Mouse (Mus musculus) gastrocnemius, adult 8-10 months (tissue): ENCODE measurements around the gene Slc15a1. TPM values are rescaled to one million over a fixed set of nuclear protein-coding genes. Genes with fewer than 3 reads are reported as not detected.

ENCODE experiments used
- DNase-seq, 2 experiments: peaks; one replicate each; pipeline ENCODE4 v3.0.0; 2022; ENCODE audit warnings: low spot score in 2 of 2
- total RNA-seq, 4 experiments: library from RNA; stranded (reverse); gene quantifications; 2 replicates each; pipeline ENCODE4 v1.2.4; 2022

Gene Slc15a1
- total RNA-seq: not detected

DNA sequence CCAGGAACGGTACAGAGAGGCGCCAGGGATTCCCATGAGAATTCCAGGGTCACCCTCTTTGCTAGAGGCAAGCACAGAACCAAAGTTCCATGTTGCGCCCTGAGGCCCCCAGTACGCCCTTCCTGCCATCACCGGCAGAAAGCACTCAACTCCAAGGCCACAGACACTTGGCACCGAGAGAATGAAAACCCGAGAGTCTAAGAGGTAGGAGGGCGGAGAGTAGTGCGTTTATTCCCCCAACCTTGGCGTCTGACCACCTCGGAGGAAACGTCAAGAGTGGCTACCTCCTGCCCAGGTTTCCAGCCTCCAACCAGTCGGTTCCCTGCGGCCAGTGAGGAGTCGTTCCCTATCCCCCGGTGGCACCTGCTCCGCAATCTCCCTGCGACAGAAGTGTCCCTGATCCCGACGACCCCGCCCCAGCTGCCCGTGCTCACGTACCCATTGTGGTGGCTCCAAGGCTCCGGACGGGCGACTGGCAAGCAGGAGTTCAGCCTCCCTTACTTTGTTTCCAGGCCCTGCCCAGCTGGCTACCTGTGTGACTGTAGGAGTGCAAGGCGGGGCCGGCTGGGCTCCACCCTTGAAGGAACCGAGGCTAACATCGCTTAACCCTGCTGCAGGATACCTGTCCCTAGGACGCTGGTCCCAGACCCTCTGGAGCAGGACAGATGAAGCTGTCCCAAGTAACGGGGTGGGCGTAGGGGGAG, at the start of gene Slc15a1:
Gene Slc15a1 (minus strand): TSS at position 472 of the 704 bp plus-strand sequence.
- DNase-seq: no peak

DNA sequence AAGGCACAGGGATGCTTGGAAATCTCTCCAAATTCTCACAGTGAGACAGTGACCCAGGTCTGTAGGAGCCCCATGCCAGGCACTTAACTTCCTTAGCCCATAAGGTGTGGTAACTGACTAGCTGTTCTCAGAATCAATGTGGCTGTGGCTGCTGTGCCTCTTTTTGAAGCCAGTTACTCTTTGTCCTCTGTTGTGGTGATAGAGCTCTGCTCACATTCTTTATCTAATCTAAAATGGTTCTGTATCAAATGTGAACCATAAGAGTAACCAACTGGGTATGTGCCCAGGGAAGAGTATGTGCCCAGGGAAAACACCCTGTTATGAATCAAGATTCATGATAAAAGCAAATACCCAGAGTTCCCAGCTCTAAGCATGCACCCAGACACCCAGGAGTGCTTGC, 48.7 kb upstream of the Slc15a1 start:
- no peak for DNase-seq

DNA sequence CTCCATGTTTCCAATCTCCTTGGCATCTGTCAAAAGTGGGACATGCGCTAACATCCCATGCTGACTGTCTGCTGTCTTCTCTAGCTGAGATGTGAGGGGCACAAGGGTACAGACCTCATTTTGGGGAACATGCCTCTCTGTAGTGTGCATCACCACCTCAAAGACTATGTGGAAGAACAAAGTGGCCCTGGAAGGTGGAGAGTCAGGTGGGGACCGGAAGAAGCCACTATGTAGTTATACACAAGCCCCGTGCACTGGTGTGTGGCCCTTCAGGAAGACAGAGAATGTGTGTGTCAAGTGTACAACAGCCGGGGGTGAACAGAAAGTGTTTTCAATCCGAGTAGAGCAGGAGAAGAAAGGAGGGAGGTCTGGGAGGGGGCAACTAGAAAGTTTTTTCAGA, 47.5 kb upstream of the Slc15a1 start:
- no peak for DNase-seq

DNA sequence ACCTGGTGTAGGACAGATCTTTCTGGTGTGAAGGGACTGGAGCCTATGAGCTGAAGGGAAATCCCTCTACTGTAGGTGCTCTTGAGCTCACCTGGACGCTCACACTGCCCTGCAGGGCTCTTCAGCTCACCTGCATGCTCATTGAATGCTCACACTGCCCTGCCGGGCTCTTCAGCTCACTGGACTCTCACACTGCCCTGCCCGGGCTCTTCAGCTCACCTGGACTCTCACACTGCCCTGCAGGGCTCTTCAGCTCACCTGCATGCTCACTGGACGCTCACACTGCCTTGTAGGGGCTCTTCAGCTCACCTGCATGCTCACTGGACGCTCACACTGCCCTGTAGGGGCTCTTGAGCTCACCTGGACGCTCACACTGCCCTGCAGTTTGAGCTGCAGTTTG, 44.8 kb upstream of the Slc15a1 start:
- no peak for DNase-seq

DNA sequence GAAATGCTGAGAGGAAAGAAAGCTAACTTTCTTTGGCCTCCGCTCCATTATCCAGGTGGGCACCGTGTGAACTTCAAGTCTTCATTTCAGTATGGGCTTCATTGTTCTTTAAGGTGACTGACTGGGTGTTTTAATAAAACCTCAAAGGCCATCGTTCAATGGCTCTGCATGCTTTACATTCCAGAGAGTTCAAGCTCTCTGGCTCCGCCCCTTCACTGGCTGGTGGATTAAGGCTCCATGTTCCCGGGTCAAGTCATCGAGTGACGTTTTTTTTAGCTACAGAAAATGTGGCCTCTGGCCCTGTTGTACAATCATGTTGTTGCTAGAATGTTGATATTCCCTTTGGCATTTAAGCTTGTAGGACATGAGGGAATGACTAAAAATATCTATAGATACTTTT, 42.7 kb upstream of the Slc15a1 start:
- DNase-seq: no peak

DNA sequence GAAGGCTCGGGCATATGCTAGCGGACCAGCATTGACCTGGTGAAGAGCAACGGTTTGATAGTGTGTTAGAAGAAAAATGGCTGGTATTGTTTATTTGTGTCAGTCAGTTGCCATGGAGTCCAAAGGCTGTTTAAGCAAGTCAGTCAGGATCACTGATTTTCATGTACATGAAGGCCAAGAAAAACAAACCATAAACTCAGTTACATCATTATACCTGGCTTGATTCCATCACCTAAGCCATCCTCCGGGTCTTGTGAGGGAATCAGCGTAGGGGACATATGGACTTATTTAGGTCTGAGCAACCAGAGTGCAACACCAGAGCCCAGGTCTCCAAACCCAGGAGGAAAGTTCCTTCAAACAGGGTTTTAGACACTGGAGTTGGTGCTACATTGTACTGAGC, 41.6 kb upstream of the Slc15a1 start:
- DNase-seq: no peak

DNA sequence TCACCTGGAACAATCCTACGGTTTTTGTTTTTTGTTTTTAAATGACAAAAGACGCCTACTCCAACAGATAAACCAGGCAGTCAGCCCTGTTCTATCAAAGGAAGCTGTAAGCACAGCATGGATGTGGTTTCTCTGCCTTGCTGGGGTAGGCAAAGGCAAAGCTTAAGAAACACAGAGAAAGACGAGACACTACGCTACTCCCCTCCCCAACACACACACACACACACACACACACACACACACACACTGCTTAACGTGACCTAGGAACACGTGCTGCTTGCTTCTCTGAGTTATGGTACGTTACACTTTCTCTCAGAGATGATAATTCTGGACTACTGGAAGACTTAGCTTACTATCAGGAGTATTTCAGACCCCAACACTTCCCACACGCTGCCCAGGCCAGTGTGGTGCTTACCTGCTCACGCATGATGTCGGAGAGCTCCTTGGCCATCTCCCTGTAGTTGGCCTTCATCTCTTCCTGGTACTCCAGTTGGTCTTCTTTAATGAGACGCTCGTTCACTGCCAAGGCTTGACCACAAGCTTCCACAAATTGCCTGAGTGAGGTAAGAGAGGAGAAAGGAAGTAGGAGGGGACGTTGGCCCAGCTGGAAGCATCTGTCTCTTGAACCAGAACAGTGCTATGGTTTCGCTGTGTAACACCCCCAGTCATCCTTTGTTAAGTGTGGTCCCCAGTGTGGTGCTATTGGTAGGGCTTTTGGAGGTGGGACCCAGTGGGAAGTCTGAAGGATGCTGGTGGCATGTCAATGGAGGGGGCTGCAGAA, 40.7 kb upstream of the Slc15a1 start:
- DNase-seq: no peak

DNA sequence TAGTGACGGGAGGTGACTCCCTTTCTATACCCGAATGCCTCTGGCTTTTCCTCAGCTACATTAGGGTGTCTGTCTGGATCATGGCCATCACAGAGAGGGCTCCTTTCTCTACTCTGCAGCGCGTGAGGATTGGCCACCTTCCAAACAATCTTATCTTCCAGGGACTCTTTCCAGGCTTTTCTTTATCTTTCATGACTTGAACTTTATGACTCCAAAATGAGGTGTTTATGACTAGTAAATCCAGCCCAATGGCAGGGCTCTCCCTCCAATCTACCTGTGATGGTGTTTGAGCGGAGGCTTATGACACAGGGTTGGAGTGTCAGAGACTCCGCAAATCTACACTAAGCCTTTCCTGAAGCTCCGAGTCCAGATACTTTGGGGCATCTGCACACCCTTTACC, 36.2 kb upstream of the Slc15a1 start:
- no peak for DNase-seq

DNA sequence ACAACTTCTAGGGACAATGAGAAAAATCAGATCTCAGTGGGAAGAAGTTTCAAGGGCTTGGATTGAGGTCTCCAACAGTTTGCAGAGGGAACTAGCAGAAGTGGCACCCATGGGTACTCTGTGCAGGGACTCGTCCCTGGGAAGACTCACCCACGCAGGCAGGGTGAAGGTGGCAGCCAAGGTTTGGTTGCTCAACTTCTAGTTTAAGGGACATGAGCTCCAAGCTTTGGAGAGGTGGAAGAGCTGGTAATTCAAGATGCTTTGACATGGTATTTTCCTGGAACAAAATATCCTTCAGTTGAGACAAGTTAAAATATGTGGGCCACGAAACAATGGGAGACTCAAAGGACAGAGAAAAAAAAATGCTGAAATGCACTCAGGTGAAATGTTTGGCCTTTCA, 29.4 kb upstream of the Slc15a1 start:
- DNase-seq: no peak

DNA sequence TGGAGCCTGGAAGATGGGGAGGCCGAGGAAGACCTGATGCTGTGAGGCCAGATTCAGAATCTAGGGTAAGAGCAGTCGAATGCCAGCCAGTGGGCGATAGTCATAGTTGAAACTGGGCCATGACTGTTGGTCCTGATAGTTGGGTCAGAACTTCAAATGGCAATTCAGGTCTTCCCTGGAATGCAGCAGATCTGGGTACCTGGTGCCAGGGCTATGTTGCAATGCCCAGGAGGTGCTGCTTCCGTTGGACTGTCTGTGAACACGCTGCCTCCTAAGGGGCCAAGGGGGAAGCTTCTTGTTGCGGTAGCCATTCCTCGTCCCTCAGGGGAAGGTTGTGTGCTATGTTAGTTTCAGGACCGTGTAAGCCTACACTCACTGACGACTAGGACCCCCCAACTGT, 25.8 kb upstream of the Slc15a1 start:
- DNase-seq: no peak

DNA sequence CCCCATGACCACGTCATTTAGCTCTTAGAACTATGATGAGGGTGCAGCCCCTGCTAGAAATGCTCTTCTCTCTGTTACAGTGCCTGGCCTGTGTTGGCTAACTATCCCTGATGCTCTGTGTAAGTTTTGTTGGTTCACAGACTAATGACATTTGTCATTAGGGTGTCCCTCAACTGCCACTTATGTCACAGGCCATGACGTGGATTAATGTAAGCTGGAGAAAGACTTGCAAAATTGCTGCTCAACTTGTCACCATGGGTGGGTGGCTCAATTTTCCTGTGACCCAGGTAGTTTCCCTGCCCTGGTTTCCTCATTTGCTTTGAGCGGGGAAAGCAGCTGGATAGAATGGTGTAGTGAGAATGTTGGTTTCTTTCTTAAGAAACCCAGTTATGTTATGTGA, 22.8 kb upstream of the Slc15a1 start:
- DNase-seq: no peak

DNA sequence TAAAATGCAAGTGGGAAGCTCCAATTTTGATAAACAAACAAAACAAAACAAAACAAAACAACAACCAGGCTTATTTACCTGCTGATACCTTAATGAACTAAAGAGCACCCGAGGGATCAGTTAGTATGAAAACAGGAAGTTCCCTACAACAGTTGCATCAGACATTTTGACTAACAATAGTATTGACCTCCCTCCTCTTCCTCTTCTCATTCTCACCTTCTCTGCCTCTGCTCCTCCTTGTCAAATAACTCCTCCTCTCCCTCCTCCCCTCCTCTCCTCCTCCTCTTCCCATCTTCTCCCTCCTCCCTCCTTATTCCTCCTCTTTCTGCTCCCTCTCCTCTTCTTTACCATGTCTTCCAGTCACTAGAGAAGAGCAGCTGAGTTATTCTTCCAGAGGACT, 22.1 kb upstream of the Slc15a1 start:
- DNase-seq: no peak

DNA sequence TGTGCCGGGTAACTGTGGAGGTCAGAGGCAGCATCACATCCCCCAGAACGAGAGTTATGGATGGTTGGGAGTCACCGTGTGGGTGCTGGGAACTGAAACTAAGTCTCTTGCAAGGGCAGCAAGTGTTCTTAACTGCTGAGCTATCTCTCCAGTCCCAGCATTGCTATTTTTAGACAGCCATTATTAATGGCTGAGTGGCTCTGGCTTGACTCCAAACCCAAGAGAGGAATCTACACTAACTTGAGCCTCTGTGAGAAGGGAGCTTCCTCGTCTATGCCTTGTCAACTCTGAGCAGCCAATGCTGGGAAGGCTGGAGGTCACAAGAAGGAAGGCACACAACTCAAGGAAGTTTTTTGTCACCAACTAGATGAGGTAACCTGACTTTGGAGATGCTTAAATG, 16.7 kb upstream of the Slc15a1 start:
- DNase-seq: no peak

DNA sequence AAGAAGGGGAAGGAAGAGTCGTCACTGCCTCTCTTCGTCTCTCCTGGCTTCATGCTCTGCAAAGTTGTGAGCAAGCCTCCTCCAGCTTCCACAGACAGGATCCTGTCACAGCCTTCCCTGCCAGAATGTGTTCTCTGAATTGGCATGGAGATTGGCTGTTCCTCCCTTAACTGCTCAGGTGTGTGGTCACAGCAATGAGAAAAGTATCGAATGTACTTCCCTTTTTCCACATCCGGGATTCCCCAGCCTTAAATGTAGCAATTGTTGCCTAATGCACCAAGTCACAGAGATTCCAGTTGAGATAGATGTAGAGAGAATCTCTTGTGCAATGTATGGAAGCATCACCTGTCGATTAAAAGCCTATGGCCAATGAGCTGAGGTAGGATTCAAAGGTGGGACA, 11.8 kb upstream of the Slc15a1 start:
- no peak for DNase-seq

DNA sequence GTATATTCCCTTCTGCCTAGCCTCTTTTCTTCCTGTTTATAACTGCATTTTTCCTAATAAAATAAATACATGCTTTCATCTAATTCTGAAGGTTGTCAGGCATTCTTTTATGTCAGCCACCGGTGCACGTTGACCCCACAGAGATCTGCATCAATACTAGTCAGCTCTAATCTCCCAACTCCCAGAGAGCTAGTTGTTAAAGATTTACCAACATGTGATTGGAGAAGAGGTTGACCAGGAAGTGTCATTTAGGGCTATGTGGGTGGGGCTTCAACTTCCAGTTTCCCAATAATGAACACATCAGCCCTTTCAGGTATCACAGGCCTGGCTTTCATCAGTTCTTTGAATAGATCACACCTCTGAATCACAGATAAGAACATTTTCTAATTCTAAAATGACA, 3.9 kb upstream of the Slc15a1 start:
- DNase-seq: no peak

DNA sequence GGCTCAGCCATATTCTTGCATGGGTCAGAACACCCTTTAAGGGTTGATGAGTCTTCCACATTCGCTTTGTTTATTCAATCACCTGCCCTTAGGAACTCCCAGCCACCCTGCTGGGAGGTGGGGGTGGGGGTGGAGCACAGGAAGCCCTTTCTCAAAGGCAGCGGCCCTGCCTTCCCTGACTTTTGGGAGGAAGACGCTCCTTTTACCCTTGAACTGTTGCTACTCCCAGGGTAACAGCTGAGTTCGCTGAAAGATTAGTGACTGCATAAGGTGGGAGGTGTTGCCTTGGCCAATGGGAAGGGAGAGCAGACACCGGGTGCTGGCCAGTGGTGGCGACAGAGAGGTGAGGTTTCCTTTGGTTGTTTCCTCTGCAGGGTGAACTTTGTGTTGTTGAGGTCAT, 1.3 kb upstream of the Slc15a1 start:
- DNase-seq: no peak

DNA sequence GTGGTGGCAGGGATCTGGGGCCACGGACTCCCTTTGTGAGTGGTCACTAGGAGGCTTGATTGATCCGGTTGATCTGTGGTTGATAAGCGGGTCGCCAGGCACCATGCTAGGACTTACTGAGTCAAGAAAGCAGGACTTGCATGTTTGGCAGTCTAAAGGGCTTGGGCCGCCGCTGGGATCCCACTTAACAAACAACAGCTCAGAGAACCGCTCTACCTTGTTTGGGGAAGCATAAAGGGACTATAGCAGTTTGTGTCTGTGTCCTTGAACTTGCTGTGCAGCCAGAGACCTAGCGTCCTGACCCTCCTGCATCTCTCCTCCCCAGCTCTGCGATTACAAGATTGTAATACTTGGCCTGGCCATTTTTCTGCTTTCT, 421 bp upstream of the Slc15a1 start:
- DNase-seq: no peak

DNA sequence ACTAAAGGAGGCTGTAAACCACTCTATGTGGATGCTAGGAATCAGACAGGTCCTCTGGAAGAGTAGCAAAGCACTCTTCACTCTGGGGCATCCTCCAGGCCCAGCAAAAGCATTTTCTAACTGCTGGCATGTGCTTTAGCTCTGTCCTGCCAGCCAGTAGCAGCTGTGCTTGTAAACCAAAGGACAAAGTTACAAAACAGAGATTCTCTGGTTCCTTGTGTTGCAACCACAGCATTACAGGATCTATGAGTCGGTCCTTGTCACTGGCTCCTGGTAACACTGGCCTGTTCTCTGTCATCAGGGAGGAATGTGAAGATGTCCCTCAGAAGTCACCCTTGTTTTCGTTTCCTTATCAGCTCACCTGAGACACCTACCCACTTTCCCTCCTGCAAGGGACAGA, 4.5 kb downstream of the Slc15a1 start:
- no peak for DNase-seq

DNA sequence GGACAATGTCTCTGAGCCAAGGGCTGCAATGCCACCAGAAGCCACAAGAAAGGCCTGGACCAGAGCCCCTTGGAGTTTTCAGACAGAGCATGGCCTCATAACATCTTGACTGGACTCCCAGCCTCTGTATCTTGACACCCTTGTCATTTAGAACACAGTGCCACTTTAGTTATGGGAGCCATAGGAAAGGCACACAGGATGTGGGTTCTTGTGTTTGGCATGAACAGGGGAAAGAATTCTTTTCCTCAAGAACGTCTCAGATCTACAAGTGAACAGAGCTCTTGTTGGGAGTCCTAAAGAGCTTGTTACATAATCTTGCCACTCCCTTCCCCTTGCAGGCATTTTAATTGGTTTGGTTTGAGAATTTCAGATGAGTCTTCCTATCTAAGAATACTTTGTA, 5.3 kb downstream of the Slc15a1 start:
- DNase-seq: no peak

DNA sequence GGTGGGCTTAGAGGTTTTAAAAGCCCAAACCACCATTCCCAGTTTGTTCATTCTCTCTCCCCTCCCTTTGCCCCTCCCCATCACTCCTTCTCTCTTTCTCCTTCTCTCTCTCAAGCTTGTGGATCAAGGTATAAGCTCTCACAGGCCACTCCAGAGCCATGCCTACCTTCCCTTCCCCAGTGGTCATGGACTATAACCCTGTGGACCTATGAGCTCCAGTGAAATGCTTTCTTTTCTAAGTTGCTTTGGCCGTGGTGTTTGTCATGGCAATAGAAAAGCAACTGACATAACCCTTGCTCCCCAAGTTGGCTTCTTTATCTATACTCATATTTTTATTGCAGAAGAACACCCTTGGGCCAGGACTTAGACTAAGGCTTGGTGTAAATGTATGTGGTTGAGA, 7.3 kb downstream of the Slc15a1 start:
- DNase-seq: no peak

DNA sequence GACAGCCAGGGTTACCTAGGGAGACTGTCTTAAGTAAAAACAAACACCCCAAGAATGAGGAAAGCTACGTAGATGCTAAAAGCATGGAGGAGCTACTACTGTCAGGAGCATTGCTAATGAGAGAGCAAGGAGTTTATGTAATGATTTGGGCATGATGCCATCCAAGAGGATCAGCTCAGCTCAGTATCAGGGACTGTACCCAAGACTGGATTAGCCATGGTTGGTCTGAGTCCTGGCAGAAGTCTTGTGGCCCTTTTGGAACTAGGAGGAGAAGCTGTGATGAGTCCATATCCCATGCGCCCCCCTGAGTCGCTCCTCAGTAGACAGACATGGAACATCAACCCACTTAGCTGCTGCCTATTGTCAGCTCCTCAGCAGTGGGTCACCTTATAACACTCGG, 9.3 kb downstream of the Slc15a1 start:
- DNase-seq: no peak

DNA sequence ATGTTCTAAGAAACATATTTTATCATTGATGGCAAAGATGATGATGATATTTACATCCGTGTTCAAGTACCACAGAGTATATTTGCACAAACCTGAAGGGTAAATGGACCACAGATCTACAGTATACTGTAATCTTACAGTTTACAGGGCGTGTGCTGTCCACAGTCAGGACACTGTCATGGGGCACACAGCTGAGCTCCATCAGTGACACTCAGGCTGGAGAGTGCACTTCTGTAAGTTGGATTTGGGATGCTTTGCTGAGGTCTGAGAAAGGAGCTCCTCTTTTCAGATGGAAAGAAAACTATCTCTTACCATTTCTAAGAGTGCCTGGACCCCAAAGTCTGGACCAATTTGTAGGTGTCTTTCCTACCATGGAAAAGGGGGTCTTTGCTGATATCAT, 9.9 kb downstream of the Slc15a1 start:
- DNase-seq: no peak

DNA sequence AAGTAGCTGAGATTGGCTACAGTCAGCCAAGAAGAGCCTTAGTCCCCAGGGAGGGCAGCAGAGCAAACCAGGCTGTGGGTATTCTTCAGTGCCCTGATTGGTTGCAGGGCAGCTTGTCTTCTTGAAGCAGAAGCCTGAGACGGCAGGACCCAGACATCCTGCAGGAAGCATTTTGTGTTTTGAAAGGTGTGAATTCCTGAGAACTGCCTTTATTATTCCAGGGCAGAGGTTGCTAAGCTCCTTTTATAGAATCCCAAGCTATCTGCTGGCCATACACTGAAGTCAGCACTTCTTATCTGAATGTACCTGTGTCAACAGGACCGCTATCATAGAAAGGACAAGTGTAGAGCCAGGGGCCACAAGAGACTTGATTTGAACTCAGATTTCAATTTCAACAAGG, 10.8 kb downstream of the Slc15a1 start:
- no peak for DNase-seq
